Mouse (Mus musculus) heart, postnatal 0 days (tissue): ENCODE measurements around the gene Sez6l.

Experiments used
- CTCF ChIP-seq: IDR thresholded peaks from 2 replicates; pipeline ENCODE4 v1.5.1; 2016; ENCODE audit warnings: antibody characterized with exemption, control low read depth, low read depth
- EP300 ChIP-seq: IDR thresholded peaks from 2 replicates; pipeline ENCODE4 v1.6.1; 2016; ENCODE audit warnings: antibody characterized with exemption, low read depth

GRCm38 (mm10) chr5:112382641-112383330 lies 194.2 kb downstream of the Sez6l start:
- TF ChIP-seq CTCF (no peak), EP300 (no peak)
